Mouse (Mus musculus) MEL-GATA-1-ER (cell line): ENCODE measurements around the gene Slc25a22.
"Not testable (repeated sequence)": the region's sequence is repeated elsewhere in the genome, so short reads cannot be mapped to it uniquely, and the experiment has no call there.

Experiments used
- DNase-seq: peaks from one replicate; pipeline ENCODE4 v3.0.0-alpha.2; 2012; ENCODE audit warnings: low read depth; ENCODE audit errors: extremely low read depth

Gene Slc25a22

GRCm38 (mm10) chr7:141457986-141458660, 20.4 kb upstream of the Slc25a22 start:
- DNase-seq: no peak

GRCm38 (mm10) chr7:141457236-141457635, 19.5 kb upstream of the Slc25a22 start:
- no peak for DNase-seq

GRCm38 (mm10) chr7:141456739-141457138, 19.0 kb upstream of the Slc25a22 start:
- DNase-seq: no peak

DNA sequence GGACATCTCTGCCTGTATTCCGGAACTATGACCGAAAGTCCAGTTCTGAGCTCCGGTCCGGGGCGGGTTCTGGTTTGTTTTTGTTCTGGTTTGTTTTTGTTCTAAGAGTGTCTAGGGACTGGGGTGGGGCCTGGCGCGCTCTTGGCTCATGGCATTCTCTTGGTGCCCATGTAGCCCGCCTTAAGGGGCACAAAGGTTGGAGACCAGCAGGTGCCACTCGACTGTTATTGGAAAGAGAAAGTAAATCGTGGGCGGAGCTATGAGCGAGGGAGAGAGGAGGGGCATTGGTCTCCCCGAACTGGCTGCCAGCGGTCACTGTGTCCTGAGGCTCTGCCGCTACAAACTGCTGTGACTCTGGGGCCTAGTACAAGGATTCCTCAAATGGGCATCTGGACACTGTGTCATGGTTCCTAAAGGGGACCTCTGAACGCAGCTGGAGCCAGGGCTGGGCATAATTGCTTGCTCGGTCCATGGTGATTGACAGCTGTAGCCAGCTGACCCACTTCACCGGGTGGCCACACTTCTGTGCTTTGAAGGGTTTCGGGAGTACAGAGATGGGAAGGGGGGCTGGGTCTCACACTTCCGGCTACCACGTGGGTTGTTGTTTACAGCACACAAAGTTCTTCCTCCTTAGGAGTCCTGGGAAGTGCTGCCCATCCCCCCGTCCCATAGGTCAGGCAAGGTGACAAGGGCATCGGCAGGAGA, 18.1 kb upstream of the Slc25a22 start:
- DNase-seq: no peak

- DNase-seq: peak; percentile 74
These were observed 17.4 kb upstream of the Slc25a22 start, which contains the start of gene Pnpla2 for GRCm38 (mm10) chr7:141454967-141455551. Gene Pnpla2 (plus strand): TSS chr7:141455198.

GRCm38 (mm10) chr7:141453636-141454035, 15.9 kb upstream of the Slc25a22 start:
- DNase-seq: no peak

GRCm38 (mm10) chr7:141451928-141452327, 14.2 kb upstream of the Slc25a22 start:
- no peak for DNase-seq

- peak; percentile 97 for DNase-seq
These were observed 9.7 kb upstream of the Slc25a22 start, which contains the start of gene Rplp2 for GRCm38 (mm10) chr7:141447110-141447991. Gene Rplp2 (plus strand): TSS chr7:141447370.

- DNase-seq: not testable (repeated sequence)
These were observed 8.7 kb upstream of the Slc25a22 start for GRCm38 (mm10) chr7:141446374-141446773.

- peak; percentile 65 for DNase-seq
These were observed 6.1 kb upstream of the Slc25a22 start, which contains the start of gene Pidd1 for GRCm38 (mm10) chr7:141443828-141444237. Gene Pidd1 (minus strand): TSS chr7:141444025.

DNA sequence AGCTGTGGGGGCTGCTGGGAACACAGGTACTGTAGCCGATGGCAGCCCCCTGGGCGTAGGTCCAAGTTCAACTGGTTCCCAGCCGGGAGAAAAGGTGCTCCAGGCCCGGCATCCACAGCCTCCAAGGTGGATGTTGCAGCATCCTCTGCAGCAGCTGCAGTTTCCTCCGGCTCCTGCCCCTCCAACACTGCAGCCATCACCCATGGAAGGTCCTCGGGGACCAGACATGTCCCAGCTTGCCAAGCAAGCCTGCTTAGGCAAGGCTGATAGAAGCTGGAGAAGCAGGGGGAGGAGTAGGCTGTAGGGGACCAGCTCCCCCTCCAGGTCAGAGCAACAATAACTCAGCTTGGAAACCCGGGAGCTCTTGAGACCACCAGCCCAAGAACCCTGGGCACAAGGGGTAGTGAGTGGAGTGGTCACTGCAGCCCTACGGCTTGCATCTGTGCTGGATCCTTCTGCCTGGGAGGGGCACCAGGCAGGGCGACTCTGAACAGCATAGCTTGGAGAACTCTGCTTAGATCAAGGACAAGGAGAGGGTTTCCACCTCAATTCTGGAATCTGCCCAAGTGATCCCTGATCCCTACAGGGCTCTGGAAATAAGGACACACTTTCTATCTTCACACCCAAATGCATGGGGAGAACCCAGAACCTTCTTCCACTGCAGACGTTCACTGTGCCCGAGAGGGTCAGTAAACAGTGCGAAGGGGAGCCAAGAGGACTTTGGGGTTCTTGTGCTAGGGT, 5.6 kb upstream of the Slc25a22 start:
- no peak for DNase-seq

DNA sequence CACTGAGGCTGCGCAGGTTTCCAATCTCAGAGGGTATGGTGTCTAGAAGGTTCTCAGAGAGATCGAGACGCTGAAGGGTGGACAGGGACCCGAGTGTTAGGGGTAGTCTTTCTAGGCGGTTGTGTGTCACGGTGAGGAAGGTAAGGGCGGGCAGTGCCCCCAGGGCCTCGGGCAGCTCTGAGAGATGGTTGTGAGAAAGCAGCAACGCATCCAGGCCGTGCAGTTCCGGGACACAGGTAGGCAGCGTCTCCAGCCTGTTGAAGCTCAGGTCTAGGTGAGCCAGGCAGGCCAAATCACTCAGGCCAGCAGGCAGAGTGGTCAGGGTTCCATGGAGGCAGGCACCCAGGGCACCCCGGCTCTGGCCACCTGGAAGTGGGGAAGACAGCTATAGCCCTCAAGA, 4.5 kb upstream of the Slc25a22 start:
- DNase-seq: no peak

GRCm38 (mm10) chr7:141441460-141441859, 3.8 kb upstream of the Slc25a22 start:
- DNase-seq: no peak

GRCm38 (mm10) chr7:141440613-141441012, 2.9 kb upstream of the Slc25a22 start:
- DNase-seq: no peak

GRCm38 (mm10) chr7:141439811-141440210, 2.1 kb upstream of the Slc25a22 start:
- no peak for DNase-seq

GRCm38 (mm10) chr7:141439140-141439679, 1.5 kb upstream of the Slc25a22 start:
- DNase-seq: no peak

DNA sequence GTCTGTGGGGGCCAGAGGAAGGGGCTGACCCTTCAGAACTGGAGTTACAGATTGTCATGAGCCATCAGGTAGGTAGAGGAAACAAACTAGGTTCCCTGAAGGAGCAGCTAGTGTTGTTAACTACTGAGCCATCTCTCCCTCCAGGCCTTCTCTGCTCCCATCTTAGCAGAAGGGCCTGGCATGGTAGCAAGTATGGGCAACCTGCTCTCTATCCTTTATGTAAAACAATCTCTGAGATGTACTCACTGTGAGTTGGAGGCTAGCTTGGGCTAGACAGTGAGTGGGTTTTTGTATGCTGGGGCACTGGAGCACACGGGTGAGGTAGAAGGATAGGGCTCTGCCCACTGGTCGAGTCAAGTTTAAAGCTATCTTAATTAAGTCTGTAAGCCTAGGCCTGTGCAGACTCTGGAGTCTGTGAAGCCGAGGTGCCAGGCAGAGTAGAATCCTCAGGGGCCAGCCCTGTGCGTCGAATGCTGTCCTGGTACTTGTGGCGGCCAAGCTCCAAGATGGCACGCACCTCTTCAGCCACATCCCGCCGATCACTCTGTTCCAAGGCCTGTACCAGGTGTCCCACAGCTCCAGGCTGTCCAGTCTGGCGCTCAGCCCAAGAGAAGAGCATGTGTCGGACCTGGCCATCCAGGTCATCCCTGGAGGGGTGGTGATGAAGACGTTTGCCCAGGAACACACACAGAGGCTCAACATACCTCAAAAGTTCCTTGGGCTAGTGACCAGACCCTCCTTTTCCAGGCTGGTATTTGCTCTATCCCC, 693 bp upstream of the Slc25a22 start:
- no peak for DNase-seq

DNA sequence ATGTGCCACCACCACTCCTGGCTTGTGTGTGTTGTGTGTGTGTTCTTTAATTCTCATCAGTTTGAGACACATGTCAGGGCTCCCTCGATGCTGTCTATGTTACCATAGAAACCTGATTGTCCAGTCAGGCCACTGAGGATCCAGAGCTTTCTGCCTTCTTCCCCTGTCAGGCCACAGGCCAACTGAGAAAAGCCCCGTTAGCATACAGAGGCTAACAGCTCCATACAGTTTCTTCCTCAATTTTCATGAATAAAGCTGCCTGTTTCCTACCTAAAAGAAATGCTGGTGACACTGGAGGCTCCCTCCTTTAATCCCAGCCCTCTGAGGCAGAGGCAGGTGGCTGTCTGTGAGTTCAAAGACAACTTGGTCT, 1.2 kb downstream of the Slc25a22 start:
- DNase-seq: no peak

DNA sequence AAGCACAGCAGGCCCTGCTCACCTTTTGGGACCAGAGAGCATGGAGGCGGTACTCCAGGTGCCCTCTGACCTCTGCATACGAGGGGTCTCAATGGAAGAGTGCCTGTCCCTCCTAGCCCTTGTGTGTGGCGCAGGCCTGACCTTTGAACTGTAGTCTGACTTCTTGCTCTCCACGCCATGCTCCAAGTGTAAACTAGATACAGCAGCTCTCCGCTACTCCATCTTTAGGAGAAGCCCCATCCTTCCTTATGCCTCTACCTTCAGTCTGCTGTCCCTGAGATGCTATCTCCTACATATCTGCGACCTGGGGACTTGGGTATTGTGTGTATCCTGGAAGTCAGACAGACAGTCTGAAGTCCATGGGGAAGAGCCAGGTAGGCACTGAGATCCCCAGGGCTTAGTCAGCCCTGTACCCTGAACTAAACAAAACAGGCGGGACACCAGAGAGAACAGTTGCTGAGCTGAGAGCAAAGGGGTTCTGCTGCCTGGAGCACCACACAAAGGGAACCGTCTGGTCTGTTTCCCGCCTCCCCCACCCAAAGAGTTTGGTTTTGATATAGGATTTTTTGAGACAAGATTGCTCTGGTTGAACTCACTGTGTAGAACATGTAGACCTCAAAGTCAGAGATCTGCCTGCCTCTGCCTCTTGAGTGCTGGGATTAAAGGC, 1.7 kb downstream of the Slc25a22 start:
- no peak for DNase-seq
